Mouse (Mus musculus): ENCODE measurements at regions not wholly inside any gene's neighbourhood (a gene's known extent, or its start where the extent isn't known, plus 50 kb on each side); places are given as distances from the start of the nearest gene placed in this dataset.

DNA sequence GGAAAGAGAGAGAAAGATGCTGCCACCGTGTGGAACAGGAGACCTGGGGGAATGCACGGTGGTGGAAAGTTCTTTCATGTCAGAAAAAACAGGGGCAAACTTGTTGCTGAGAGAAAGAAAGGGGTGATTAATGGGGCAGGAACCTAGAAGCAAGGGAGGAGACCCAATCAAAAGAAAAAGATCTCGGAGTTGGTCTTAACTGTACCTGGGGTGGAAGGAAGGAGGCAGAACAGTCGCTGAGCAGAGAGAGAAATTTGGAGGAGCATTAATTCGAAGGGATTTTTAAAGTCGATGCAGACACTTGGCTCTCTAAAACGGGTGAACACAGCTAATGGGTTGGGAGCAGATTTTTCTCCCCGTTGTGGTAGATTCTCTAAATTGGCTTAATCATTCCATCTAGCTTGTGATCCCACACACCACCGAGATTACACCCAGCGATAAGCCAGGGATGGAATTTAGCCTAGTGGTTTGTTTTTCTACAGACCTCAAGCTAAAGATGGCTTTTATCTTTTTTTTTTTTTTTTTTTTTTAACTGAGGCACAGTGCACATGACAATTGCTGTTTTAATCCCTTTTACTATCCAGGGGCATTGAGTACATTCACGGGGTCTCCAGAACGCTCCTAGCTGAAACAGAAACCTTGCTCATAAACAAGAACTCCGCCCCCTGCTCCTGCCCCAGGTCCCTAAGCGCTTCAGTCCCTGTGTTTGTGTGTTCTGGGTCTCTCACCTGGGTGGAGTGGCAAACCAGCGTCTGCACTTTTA is 73.1 kb upstream of the Cpm start:
- in situ Hi-C loops (cut with MboI, MseI) = no loop called here

- in situ Hi-C loops (cut with MboI, MseI) = no loop called here
These were observed 73.8 kb upstream of the Cpm start for GRCm38 (mm10) chr10:117555542-117555941.

GRCm38 (mm10) chr10:117555044-117555443 is 74.3 kb upstream of the Cpm start:
- in situ Hi-C loops (cut with MboI, MseI) = no loop called here

GRCm38 (mm10) chr10:117554533-117554932 is 74.8 kb upstream of the Cpm start:
- in situ Hi-C loops (cut with MboI, MseI) = no loop called here

GRCm38 (mm10) chr10:117553211-117554186 is 75.8 kb upstream of the Cpm start:
- in situ Hi-C loops (cut with MboI, MseI) = no loop called here

DNA sequence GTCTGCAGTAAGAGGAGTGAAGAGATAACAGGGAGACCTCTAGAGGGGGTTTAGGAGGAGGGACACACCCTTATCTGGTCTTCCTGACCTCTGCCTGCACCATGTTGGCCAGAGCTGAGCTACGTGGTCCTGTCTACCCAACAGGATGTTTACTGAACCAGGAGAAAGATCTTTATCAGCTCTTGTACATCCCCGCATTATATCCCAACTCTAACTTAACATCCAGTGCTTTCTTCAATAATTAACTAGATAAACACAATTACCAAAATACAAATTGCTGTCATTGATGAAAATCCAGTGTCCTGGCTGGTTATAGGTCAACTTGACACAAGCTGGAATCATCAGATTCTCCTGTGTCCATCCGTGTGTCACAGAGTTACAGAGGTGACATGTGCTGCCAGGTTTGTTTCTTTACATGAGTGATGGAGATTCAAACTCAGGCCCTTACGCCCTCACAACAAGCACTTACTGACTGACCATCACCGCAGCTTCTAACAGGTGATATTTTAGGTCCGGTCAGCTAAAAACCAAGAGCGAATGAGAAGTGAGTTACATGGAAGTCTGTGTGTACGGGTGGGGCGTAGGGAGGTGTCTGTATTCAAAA is 77.1 kb upstream of the Cpm start:
- in situ Hi-C loops (cut with MboI, MseI) = no loop called here

- in situ Hi-C loops (cut with MboI, MseI) = no loop called here
These were observed 77.9 kb upstream of the Cpm start for GRCm38 (mm10) chr10:117551234-117552048.

DNA sequence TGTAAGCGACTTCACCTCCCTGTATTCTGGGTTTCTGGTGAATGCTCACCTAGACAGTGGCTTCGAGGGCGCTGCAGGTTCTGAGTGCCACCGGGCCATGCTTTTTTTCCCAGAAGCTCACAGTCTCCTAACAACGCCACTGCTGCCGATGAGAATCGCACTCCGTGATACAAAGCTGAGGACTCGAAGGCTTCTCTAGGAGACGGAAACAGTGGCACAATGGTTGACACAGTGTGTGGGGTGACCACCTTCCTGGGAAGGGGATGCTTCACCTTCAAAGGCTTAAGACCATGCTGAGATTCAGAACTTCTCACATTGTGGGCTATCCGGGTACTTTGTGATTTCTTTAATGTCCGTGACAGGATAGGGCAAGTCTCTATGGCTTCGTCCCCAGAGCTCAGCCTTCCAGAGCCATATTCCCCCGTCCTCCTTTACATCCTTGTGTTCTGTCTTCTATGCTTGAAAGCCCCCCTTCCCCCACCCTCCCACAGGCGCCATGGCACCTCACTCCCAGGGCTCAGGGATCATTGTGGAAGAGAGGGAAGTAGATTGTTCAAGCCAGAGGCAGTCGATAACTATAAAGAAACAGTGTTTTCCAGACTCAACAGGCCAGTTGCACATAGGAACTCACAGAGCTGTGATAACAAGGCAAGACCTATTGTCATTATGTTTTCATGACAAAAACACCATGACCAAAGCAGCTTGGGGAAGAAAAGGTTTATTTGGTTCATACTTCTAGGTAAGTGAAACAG is 79.3 kb upstream of the Cpm start:
- in situ Hi-C loops (cut with MboI, MseI) = no loop called here

- in situ Hi-C loops (cut with MboI, MseI) = no loop called here
These were observed 79.8 kb upstream of the Cpm start for GRCm38 (mm10) chr10:117549506-117549830.

DNA sequence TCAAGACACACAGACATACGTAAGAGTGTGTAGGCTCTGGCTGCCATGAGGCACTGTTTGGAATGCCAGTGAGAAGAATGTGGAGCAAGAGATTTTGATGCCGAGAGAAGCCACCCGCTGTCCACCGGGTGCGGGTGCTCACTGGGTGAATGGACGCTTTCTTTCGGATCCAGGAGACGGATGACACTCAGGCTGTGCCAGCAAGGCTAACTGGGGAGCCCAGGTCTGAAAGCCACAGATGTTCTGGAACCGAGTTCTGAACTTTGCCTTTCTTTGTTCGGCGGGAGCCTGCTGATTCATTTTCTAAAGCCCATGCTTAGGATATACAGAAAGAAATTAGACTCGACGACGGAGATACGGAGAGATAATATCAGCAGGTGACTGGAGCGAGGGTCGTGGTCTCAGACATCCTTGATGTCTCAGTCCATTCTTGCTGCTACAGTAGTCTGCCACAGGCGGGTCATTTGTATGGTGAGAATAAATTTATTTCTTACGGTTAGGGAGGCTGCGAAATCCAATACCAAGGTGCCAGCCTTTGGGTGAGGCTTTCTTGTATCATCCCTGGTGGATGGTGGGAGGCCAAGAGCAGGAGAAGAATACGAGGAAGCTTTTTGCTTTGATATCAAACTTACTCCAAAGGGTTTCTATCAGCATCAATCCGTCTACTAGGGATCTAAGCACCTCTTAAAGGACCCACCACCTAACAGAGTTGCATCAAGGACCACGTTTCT is 80.4 kb upstream of the Cpm start:
- in situ Hi-C loops (cut with MboI, MseI) = no loop called here

DNA sequence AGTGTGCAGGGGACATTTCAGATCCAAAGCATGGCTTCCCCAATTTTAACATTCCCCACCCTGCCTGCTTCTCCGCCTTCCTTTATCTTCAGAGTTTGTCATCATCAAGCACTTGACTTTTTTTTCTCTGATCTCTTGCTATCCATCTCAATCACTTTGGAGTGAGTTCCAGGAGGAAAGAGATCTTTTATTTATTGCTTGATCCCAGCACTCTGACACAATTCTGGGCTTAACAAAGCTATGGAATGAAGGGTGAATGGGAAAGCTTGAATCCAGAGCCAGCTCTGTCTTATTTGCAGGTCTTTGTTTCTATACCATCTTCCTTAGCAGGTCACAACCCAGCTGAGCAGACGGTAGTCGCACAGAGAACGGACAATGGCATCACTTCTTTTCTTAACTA is 81.0 kb upstream of the Cpm start:
- in situ Hi-C loops (cut with MboI, MseI) = no loop called here

- in situ Hi-C loops (cut with MboI, MseI) = no loop called here
These were observed 82.0 kb upstream of the Cpm start for GRCm38 (mm10) chr10:117547275-117547674.

DNA sequence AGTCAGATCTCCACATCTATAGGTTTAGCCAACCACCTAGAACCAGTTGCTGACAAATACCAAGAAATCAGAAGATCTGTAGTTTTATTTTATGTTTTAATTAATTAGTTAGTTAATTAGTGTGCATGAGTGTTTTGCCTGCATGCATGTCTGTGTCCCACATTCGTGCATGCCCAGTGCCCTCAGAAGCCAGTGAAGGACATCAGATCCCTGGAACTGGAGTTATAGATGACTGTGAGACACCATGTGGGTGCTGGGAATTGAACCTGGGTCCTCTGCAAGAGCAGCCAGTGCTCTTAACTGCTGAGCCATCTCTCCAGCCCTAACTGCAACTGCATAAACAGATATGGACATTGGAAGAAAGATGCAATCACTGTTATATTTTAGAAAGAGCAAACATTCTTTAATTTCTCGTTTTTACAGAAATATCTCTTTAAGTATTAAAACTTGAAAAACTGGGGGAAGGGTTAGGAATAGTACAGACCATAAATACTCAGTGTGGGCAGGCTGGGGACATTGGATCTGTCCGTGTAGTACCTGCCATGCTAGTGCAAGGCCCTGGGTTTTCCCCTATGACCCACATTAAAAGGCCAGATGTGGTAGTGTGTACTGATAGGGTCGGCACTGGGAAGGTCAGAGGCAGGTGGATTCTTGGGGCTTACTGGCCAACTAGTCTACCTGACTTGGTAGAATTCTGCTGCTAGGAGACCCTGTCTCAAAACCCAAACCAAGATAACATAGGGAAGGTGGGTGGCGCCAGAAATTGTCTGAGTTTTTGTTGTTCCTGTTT is 83.3 kb upstream of the Cpm start:
- in situ Hi-C loops (cut with MboI, MseI) = no loop called here

DNA sequence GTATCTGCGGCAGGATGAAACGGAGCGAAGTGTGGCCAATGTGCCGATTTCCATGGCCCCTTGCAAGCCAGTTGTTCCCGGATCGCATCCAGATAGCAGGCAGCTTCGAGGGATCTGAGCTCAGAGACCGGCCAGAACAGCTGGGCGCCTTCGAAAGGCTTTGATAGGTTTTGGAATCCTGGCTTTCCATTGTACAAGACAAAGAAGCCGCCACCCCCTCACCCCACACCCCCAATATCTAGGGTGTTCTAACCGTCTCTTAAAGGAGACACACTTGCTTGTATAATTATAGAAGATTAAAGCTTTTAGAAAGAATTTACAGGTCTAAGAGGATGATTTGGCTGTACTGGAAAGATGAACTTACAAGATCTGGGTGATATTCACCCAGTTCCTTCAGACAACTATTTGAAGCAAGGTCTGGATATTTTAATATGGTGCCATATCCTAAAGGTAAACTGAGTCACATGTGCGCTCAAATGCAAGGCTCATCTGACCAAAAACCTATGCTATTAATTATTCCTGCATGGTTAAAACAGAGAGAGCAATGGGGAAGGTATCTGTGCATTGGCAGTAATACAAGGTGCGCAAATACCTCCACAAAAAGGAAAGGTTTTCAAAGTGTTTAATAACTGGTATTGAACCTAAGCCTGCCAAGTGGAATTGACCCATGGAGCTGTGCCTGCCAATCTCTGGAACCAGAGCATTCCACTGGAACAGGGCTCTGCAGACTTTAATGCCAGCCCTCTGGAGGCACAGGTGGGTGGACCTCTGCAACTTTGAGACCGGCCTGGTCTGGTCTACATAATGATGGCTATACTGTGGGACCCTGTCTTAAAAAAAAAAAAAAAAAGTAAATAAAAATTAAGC is 84.4 kb upstream of the Cpm start:
- in situ Hi-C loops (cut with MboI, MseI) = no loop called here

DNA sequence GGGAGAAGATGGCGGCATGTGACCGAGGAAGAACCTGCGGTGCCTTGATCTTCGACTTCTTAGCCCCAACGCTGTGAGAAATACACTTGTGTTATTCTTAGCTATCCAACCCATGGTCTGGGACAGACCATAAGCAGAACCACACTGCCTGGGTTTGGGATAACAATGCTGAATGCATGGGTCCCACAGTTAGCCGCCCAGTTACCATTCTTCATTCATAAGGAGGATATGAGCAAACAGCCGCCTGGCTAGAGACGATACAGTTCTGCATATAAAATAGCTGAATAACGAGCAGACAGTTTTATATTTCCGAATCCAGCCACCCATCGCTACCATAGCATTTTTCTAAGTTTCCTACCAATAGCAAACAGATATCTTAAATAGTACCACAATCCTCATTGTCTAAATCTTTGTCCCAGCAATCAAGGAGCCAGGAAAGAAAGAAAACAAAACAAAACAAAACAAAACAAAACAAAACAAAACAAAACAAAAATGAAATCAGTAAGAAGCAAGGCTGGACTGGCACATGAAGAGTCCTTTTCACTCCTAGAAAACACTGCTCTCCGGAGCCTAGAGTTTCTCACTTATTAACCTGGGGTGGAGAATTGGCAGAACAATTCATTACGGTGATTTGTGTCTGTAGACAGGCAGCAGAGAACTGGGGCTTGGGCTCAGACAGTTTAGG is 85.2 kb upstream of the Cpm start:
- in situ Hi-C loops (cut with MboI, MseI) = no loop called here

GRCm38 (mm10) chr10:117543696-117543950 is 85.7 kb upstream of the Cpm start:
- in situ Hi-C loops (cut with MboI, MseI) = no loop called here

GRCm38 (mm10) chr10:117542886-117543695 is 86.2 kb upstream of the Cpm start:
- in situ Hi-C loops (cut with MboI, MseI) = no loop called here
